Mouse (Mus musculus): ENCODE results near the gene Kcnh8.

DNA sequence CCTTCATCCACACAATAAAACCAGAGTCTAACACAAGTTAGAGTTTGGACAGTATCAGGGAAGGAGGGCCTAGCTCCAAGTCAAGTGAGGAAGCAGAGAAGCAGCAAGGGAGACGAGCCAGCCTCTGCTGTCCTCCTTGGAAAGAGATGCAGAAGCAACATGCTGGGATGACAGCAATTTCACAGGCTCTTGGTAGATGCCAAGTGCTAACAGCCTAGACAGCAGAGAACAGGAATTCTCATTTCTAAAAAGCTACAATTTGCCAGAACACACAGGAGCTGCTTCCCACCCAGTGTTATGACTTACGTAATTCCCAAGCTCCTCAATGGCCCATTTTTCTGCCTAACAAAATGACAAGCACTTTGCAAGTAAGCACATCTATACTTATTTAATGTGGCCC, 277.5 kb downstream of the Kcnh8 start:
- TF ChIP-seq CTCF (conservative IDR thresholded peaks at IDR 0.05; ENCODE audit: insufficient read depth, insufficient read length, low read depth, low read length) (no peak), POLR2A (IDR thresholded peaks at IDR 0.05; ENCODE audit: low read depth, low read length) (no peak)
